Mouse (Mus musculus) midbrain, postnatal 0 days (tissue): Measurements from ENCODE around the gene Olfr1006. TPM values are rescaled to one million over a fixed set of nuclear protein-coding genes. Genes with fewer than 3 reads are reported as not detected.
"Not testable (repeated sequence)": the region's sequence is repeated elsewhere in the genome, so short reads cannot be mapped to it uniquely, and the experiment has no call there.

Source experiments
- ATAC-seq: fragments of 200-750 bp; cut with Nextera tagmentation; 2 replicates; pipeline ENCODE4 v1.8.0; 2017; ENCODE audit warnings: moderate number of reproducible peaks, mild to moderate bottlenecking, moderate TSS enrichment, moderate library complexity; ENCODE audit not compliant: low FRiP score
- DNase-seq: peaks from one replicate; pipeline ENCODE4 v3.0.0-alpha.2; 2015; ENCODE audit warnings: low spot score
- H3K27ac ChIP-seq: fragments of 300-500 bp; sonication (generic); 2 replicates; pipeline ENCODE4 v1.5.1; 2014; ENCODE audit warnings: low read depth, mild to moderate bottlenecking, low read length, mixed read lengths
- H3K27me3 ChIP-seq: fragments of 300-500 bp; sonication (generic); 2 replicates; pipeline ENCODE4 v1.6.1; 2014; ENCODE audit warnings: low read length, control low read depth, mixed read lengths; ENCODE audit not compliant: insufficient read depth
- H3K36me3 ChIP-seq: fragments of 300-500 bp; sonication (generic); 2 replicates; pipeline ENCODE4 v1.6.1; 2014; ENCODE audit warnings: low read length, control low read depth, mixed read lengths; ENCODE audit not compliant: insufficient read depth
- H3K4me1 ChIP-seq: fragments of 300-500 bp; sonication (generic); 2 replicates; pipeline ENCODE4 v1.6.1; 2014; ENCODE audit warnings: mild to moderate bottlenecking, control low read depth, antibody characterized with exemption, low read length, mixed read lengths; ENCODE audit not compliant: insufficient read depth
- H3K4me2 ChIP-seq: fragments of 300-500 bp; sonication (generic); 2 replicates; pipeline ENCODE4 v1.6.1; 2014; ENCODE audit warnings: low read depth, mild to moderate bottlenecking, low read length, mixed read lengths; ENCODE audit not compliant: poor library complexity, severe bottlenecking
- H3K4me3 ChIP-seq: fragments of 300-500 bp; sonication (generic); 2 replicates; pipeline ENCODE4 v1.5.1; 2014; ENCODE audit warnings: low read depth, mild to moderate bottlenecking, low read length, moderate library complexity
- H3K9ac ChIP-seq: fragments of 300-500 bp; sonication (generic); replicated peaks from 2 replicates; pipeline ENCODE4 v1.6.1; 2014; ENCODE audit warnings: mild to moderate bottlenecking, low read length, moderate library complexity, mixed read lengths; ENCODE audit not compliant: poor library complexity, severe bottlenecking
- H3K9me3 ChIP-seq: fragments of 300-500 bp; sonication (generic); 2 replicates; pipeline ENCODE4 v1.6.1; 2016; ENCODE audit warnings: low read length, control low read depth
- CTCF ChIP-seq: IDR thresholded peaks from 2 replicates; pipeline ENCODE4 v1.5.1; 2016; ENCODE audit warnings: antibody characterized with exemption, mild to moderate bottlenecking
- WGBS: fragments of 180-500 bp; shearing (Covaris S2); extraction: QIAGEN DNeasy Blood & Tissue Kit; methylation state at CpG from one replicate; pipeline ENCODE4 v1.1.7; 2014; 5-methylcytosine and 5-hydroxymethylcytosine counted together
- polyA plus RNA-seq: library from polyadenylated mRNA; unstranded; fragments of >200 nt; fragmentation: Nextera tagmentation; extraction: Ambion mirVana; gene quantifications from 2 replicates; pipeline ENCODE4 v1.2.1, GENCODE M21; 2015
- total RNA-seq: library from RNA; depleted of rRNA; stranded (reverse); fragments of >200 nt; gene quantifications from 2 replicates; pipeline ENCODE4 v1.2.3, GENCODE M21; 2014; rRNA removed

The Olfr1006 gene
- total RNA-seq (not detected in 2 replicates), polyA plus RNA-seq (not detected in 2 replicates)

DNA sequence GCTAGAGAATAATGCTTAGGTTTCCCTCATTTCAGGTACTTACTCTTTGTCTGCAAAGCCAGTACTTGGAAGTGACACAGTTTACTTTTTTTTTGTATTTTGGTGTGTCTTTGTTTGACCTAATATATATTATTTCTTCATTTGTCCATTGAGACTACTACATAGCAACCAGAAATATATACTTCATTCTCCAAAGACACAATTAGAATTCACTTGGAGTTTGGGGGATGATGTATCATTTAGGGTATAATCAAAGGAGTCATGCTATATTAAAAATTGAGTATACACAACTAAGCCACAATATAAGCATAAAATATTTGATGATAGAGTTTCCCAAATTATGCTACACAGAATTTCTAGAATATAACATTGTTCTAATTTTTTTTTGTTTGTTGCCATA is at the start of gene Olfr1006:
Gene Olfr1006, minus strand, starts transcription at position 101 of the 400 bp plus-strand sequence.
- Histone ChIP-seq H3K27me3 (no peaks in the 10 kb centered on the region), H3K4me1 (no peaks in the 10 kb centered on the region), H3K36me3 (no peaks in the 10 kb centered on the region), H3K4me2 (no peak within 1 kb of the TSS), H3K27ac (no peak within 1 kb of the TSS), H3K9me3 (no peaks in the 10 kb centered on the region), H3K9ac (no peak within 1 kb of the TSS), H3K4me3 (no peak within 1 kb of the TSS)
- DNase-seq, result no peak
- TF ChIP-seq CTCF, result no peak
- no peak for ATAC-seq

DNA sequence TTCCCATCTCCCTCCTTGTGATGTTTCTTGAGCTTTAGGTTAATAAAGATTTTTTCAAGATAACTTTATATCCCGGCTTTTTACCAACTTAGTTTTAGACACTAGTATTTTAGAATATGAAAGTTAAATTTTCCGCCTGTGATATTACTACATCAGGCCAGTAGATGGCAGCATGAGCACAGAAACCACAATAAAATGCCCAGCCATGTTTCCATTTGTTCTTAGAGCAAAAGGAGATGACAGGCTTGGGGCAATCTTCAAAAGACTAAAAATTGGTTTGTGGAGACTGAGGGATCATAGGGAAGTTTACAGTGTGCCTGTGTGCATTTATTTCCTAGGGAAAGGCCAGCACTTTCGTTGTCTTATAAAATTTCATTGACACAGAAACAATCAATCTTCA is 47.2 kb upstream of the Olfr1006 start:
- H3K27ac ChIP-seq, result no peak overlapping the region
- ATAC-seq (peak; percentile 75; the same call in 1 of the 2 replicates), DNase-seq (peak; percentile 78)
- no peaks in the 10 kb centered on the region for H3K36me3 ChIP-seq
- no peak overlapping the region for H3K9ac ChIP-seq
- H3K4me2 ChIP-seq, result no peak overlapping the region
- 7% methylated on average over 3 of the region's 3 CpGs for WGBS
- no peak overlapping the region for H3K4me3 ChIP-seq
- peak; percentile 91 for TF ChIP-seq CTCF
- H3K9me3 ChIP-seq, result no peaks in the 10 kb centered on the region
- no peaks in the 10 kb centered on the region for H3K4me1 ChIP-seq
- H3K27me3 ChIP-seq, result no peaks in the 10 kb centered on the region

DNA sequence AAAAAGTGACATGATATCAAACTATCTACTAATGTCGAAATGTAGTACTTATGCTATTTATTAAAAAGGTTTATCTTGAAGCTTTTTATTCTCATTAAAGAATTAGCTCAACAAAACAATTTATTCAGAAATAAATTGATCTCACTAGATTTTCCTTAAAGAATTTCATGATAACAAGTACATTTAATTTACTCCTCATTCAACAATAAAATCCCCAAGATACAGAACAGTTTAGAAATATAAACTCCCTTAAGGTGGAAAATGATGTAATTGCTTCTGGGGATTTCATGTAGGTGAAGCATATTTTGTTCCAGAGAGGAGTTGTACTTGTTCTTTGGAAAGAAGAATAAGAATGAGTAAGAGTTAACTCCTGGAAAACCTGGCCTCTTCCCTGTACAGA is 36.6 kb upstream of the Olfr1006 start, which contains the start of gene Olfr1009:
Gene Olfr1009, plus strand, starts transcription at position 301 of the 400 bp plus-strand sequence.
- Histone ChIP-seq H3K9me3 (no peaks in the 10 kb centered on the region), H3K36me3 (no peaks in the 10 kb centered on the region), H3K4me1 (no peaks in the 10 kb centered on the region), H3K4me2 (no peak within 1 kb of the TSS), H3K4me3 (no peak within 1 kb of the TSS), H3K9ac (no peak within 1 kb of the TSS), H3K27me3 (no peaks in the 10 kb centered on the region), H3K27ac (no peak within 1 kb of the TSS)
- TF ChIP-seq CTCF, result no peak
- WGBS, result 90% methylated on average over 1 of the region's 1 CpGs
- DNase-seq (no peak), ATAC-seq (no peak)

DNA sequence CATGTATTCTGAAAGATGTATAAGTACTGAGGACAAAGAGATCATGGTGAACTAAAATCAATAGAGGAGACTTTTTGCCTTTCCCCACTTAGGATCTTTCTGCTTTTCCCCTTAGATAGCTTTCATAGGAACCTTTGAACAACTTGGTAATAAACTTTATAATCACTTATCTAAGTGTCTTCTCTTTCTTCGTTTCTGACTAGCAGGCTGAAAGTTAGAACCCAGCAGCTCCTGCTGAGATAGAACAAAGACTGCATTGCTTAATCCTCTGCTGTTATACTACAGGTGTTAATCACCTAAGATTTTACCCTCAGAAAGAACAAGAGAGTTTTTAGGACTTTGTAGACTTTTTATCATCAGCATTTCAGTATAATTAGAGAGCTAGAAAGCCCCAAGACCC is 32.6 kb upstream of the Olfr1006 start:
- Histone ChIP-seq H3K4me3 (no peak overlapping the region), H3K4me1 (no peaks in the 10 kb centered on the region), H3K27me3 (no peaks in the 10 kb centered on the region), H3K36me3 (no peaks in the 10 kb centered on the region), H3K4me2 (no peak overlapping the region), H3K9ac (no peak overlapping the region), H3K9me3 (no peaks in the 10 kb centered on the region), H3K27ac (no peak overlapping the region)
- no peak for TF ChIP-seq CTCF
- no peak for DNase-seq
- WGBS, result 43% methylated on average over 1 of the region's 1 CpGs
- no peak for ATAC-seq

DNA sequence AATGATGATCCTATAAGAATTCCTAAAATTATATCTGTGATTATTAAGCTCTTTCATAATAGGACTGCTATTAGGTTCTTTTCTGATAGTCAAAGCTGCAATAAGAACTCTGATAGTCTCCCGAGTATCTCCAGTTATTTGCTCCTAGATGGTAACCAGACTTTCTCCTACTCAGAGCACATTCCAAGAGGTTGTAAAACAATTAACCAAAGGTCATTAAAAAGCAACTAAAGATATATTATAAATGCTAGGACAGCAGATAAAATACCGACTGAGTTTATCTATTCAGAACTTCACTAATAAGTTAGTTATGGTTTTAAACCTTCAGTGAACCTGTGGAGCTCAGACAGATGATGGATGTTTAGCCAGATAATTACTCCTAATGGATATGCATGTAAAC is 32.1 kb upstream of the Olfr1006 start:
- H3K4me3 ChIP-seq, H3K9ac ChIP-seq, H3K4me1 ChIP-seq, H3K36me3 ChIP-seq, H3K4me2 ChIP-seq, DNase-seq, H3K27ac ChIP-seq, ATAC-seq, H3K27me3 ChIP-seq, H3K9me3 ChIP-seq: not testable (repeated sequence)
- 80% methylated on average over 2 of the region's 2 CpGs for WGBS

DNA sequence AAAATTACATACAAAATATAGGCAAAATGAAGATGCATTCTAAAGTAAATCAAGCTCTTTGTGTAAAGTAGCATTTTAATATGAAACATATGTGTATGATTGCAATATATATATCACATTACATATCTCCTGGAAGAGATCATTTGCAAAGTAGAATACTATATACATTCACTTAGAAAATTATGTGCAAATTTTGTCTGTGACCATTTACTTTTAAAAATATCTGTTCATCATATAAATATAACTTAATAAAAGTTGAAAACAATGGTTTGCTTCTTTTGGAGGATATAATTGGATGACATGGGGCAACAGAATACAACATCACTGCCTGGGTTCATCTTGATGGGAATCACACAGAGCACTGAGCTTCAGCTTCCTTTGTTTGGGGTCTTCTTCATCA is 10.6 kb upstream of the Olfr1006 start, which contains the start of gene Olfr1008:
Gene Olfr1008, plus strand, starts transcription at position 301 of the 400 bp plus-strand sequence.
- Histone ChIP-seq H3K4me2 (no peak within 1 kb of the TSS), H3K9ac (no peak within 1 kb of the TSS), H3K4me1 (no peaks in the 10 kb centered on the region), H3K36me3 (no peaks in the 10 kb centered on the region), H3K9me3 (no peaks in the 10 kb centered on the region), H3K27ac (no peak within 1 kb of the TSS), H3K27me3 (no peaks in the 10 kb centered on the region), H3K4me3 (no peak within 1 kb of the TSS)
- no peak for ATAC-seq
- no peak for TF ChIP-seq CTCF
- DNase-seq, result no peak

DNA sequence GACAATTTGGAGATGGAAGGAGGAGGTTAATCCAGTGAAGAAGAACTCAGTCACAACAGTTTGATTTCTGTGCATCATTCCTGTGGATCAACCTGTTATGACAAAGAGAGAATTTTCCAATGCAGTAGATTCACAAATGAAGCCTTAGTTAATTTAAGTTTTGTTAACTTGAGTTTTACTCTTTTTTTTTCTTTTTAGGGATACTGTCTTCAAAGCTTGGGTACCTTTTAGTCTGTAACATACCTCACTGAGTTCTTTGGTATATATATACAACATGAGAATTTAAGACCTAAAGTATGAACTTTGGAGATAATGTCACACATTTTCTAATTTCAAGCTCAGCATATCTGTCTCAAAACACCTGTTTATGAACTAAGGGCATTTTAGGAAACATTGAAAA is 14.2 kb downstream of the Olfr1006 start, which contains the start of gene Olfr154:
Gene Olfr154, minus strand, starts transcription at position 101 of the 400 bp plus-strand sequence.
- H3K9ac ChIP-seq, H3K4me3 ChIP-seq, H3K4me1 ChIP-seq, H3K36me3 ChIP-seq, H3K27me3 ChIP-seq, H3K4me2 ChIP-seq, ATAC-seq, H3K9me3 ChIP-seq, DNase-seq, H3K27ac ChIP-seq: not testable (repeated sequence)
